Comparison of ENCODE assay signal across 20 mouse cellular contexts in genomic region chr9:82300046-82300445, GRCm38 (mm10).
DNase-seq lines count a peak whose midpoint lies in the region; ATAC-seq lines count a peak whose summit lies in the region.
"Had no signal": no experiment of that assay in that cellular context is flagged by ENCODE, and none has a peak within 500 bp of the region (broad histone marks: within the 10 kb centered on the region; RNA-seq: fewer than 3 reads in every experiment).

No protein-coding gene starts in this region.

- no peaks in the 10 kb centered on the region for H3K36me3 ChIP-seq in intestine, embryonic 15.5 days
- H3K36me3 ChIP-seq: embryonic facial prominence, embryonic 12.5 days; forebrain, embryonic 15.5 days; heart, embryonic 10.5 days; hindbrain, embryonic 10.5 days had no signal

- no peaks in the 10 kb centered on the region for H3K27me3 ChIP-seq in intestine, embryonic 15.5 days (replicated peaks)
- H3K27me3 ChIP-seq: embryonic facial prominence, embryonic 12.5 days; forebrain, embryonic 15.5 days had no signal

- no peak overlapping the region for H3K4me2 ChIP-seq in intestine, embryonic 15.5 days (replicated peaks)
- H3K4me2 ChIP-seq: embryonic facial prominence, embryonic 12.5 days; forebrain, embryonic 15.5 days had no signal

- peak; percentile 4 to 47 for DNase-seq in frontal cortex, adult 2 months (ENCODE audit: extremely low spot score in 1 of 2, low spot score in 1 of 2)
- DNase-seq in frontal cortex, postnatal 14 days (ENCODE audit: low spot score in 2 of 2) = no peak
- DNase-seq in right cerebral cortex, adult 2 months (ENCODE audit: low spot score in 2 of 2) = peak; percentile 48 to 55
- no peak for DNase-seq in right cerebral cortex, postnatal 25 days
- DNase-seq in left cerebral cortex, postnatal 25 days (ENCODE audit: low spot score in 2 of 2) = peak; percentile 10 to 40
- no peak for DNase-seq in kidney, postnatal 25 days
- DNase-seq: cerebellum, adult 8-10 months; gastrocnemius, adult 2 months; kidney, adult 18-20 months; layer of hippocampus, adult 9-11 months; lung, adult 2 months; lung, postnatal 4 days; spleen, adult 18-20 months; thymus, postnatal 4 days had no signal

- no peak overlapping the region for H3K4me3 ChIP-seq in intestine, embryonic 15.5 days (replicated peaks)
- H3K4me3 ChIP-seq: embryonic facial prominence, embryonic 12.5 days; forebrain, embryonic 15.5 days; gastrocnemius, adult 2 months; heart, embryonic 10.5 days; hindbrain, embryonic 10.5 days had no signal

- no peaks in the 10 kb centered on the region for H3K4me1 ChIP-seq in intestine, embryonic 15.5 days (replicated peaks)
- H3K4me1 ChIP-seq: embryonic facial prominence, embryonic 12.5 days; forebrain, embryonic 15.5 days; heart, embryonic 10.5 days; hindbrain, embryonic 10.5 days had no signal

- H3K27ac ChIP-seq in intestine, embryonic 15.5 days = no peak overlapping the region
- H3K27ac ChIP-seq: embryonic facial prominence, embryonic 12.5 days; forebrain, embryonic 15.5 days; gastrocnemius, adult 2 months; heart, embryonic 10.5 days; hindbrain, embryonic 10.5 days; hindbrain, postnatal 0 days had no signal

- 81% methylated on average over 2 of the region's 2 CpGs for WGBS in intestine, embryonic 15.5 days

- no peak overlapping the region for H3K9ac ChIP-seq in intestine, embryonic 15.5 days
- H3K9ac ChIP-seq: embryonic facial prominence, embryonic 12.5 days; forebrain, embryonic 15.5 days had no signal

- H3K9me3 ChIP-seq in intestine, embryonic 15.5 days = no peaks in the 10 kb centered on the region
- H3K9me3 ChIP-seq: embryonic facial prominence, embryonic 12.5 days; forebrain, embryonic 15.5 days; heart, embryonic 10.5 days; hindbrain, embryonic 10.5 days had no signal

- intact Hi-C loops in left cerebral cortex, postnatal 25 days (cut with DNase I) = no loop called here

- ATAC-seq in intestine, embryonic 15.5 days = no peak
- ATAC-seq: forebrain, embryonic 15.5 days; hindbrain, postnatal 0 days had no signal

Comparison
In these comparisons a context has a peak if more than half of its experiments do, and no peak if none do; other contexts are left out.
1. DNase-seq: peak in frontal cortex, adult 2 months (2 of 2), right cerebral cortex, adult 2 months (2 of 2) and left cerebral cortex, postnatal 25 days (2 of 2); none in frontal cortex, postnatal 14 days (0 of 2), right cerebral cortex, postnatal 25 days (single experiment) and kidney, postnatal 25 days (0 of 2).